Comparison of ENCODE assay signal across 33 mouse cellular contexts in the genomic region with DNA sequence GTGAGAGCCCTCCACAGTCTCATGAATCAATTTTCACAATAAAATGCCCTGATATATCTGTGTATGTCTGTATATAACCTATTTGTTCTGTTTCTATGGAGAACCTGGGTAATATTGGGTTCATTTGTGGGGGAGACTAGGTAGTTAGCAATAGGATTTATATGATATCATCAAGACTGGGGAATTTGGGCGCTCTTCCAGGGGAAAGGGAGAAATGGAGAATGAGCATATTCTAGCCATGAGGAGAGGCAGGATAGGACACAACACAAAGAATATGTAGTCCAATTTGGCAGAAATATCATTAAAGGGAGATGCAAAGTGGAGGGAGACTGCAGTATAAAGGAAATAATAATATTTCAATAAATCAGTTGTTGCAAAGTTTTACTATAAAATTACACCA.
"Had no signal": no experiment of that assay in that cellular context is flagged by ENCODE, and none has a peak within 500 bp of the region (broad histone marks: within the 10 kb centered on the region; RNA-seq: fewer than 3 reads in every experiment).

No protein-coding gene starts in this region.

- H3K27ac ChIP-seq: heart, embryonic 13.5 days; heart, embryonic 15.5 days; hindbrain, embryonic 10.5 days; hindbrain, embryonic 12.5 days; hindbrain, embryonic 13.5 days; hindbrain, embryonic 14.5 days; hindbrain, embryonic 15.5 days; intestine, embryonic 15.5 days; kidney, embryonic 15.5 days; kidney, postnatal 0 days; layer of hippocampus, adult 2 months; left cerebral cortex, adult 2 months had no signal

- H3K27me3 ChIP-seq: hindbrain, embryonic 13.5 days; hindbrain, embryonic 15.5 days; intestine, embryonic 15.5 days; kidney, embryonic 15.5 days had no signal

- H3K4me2 ChIP-seq: heart, embryonic 11.5 days; heart, embryonic 12.5 days; heart, embryonic 13.5 days; heart, embryonic 15.5 days; hindbrain, embryonic 12.5 days; hindbrain, embryonic 13.5 days; hindbrain, embryonic 14.5 days; hindbrain, embryonic 15.5 days; intestine, embryonic 15.5 days; kidney, embryonic 15.5 days had no signal

- DNase-seq: heart, postnatal 10 days; heart, postnatal 14 days; heart, postnatal 36 days; heart, postnatal 4 days; kidney, adult 11 months; kidney, adult 18-20 months; kidney, adult 2 months; kidney, adult 8-10 months; kidney, adult 9 months; kidney, postnatal 10 days; kidney, postnatal 14 days; kidney, postnatal 25 days; kidney, postnatal 36 days; kidney, postnatal 4 days; layer of hippocampus, postnatal 36 days had no signal

- H3K9ac ChIP-seq: heart, embryonic 12.5 days; heart, embryonic 13.5 days; heart, embryonic 15.5 days; hindbrain, embryonic 12.5 days; hindbrain, embryonic 13.5 days; hindbrain, embryonic 14.5 days; hindbrain, embryonic 15.5 days; intestine, embryonic 15.5 days; kidney, embryonic 15.5 days had no signal

- H3K36me3 ChIP-seq: heart, embryonic 12.5 days; heart, embryonic 13.5 days; heart, embryonic 15.5 days; hindbrain, embryonic 10.5 days; hindbrain, embryonic 12.5 days; hindbrain, embryonic 13.5 days; hindbrain, embryonic 15.5 days; intestine, embryonic 15.5 days; kidney, embryonic 15.5 days had no signal

- H3K4me3 ChIP-seq: heart, embryonic 12.5 days; heart, embryonic 13.5 days; heart, embryonic 15.5 days; hindbrain, embryonic 10.5 days; hindbrain, embryonic 12.5 days; hindbrain, embryonic 13.5 days; hindbrain, embryonic 15.5 days; intestine, embryonic 15.5 days; kidney, embryonic 15.5 days; layer of hippocampus, adult 2 months; left cerebral cortex, adult 2 months had no signal

- H3K9me3 ChIP-seq: heart, embryonic 12.5 days; heart, embryonic 13.5 days; heart, embryonic 15.5 days; hindbrain, embryonic 10.5 days; hindbrain, embryonic 12.5 days; hindbrain, embryonic 13.5 days; hindbrain, embryonic 15.5 days; intestine, embryonic 15.5 days; kidney, embryonic 15.5 days had no signal

- ATAC-seq: hindbrain, embryonic 16.5 days; inflammation-experienced regulatory T-cells, adult 6 months; intestine, embryonic 15.5 days; intestine, embryonic 16.5 days; intestine, postnatal 0 days had no signal

- H3K4me1 ChIP-seq: hindbrain, embryonic 12.5 days; hindbrain, embryonic 15.5 days; intestine, embryonic 15.5 days had no signal
